Mouse (Mus musculus): ENCODE data around the gene Mtfmt. TPM values are rescaled to one million over a fixed set of nuclear protein-coding genes. Genes with fewer than 3 reads are reported as not detected.

Mtfmt gene
- polyA plus RNA-seq, 1 experiment from 2014 or later, result 21.1 TPM

DNA sequence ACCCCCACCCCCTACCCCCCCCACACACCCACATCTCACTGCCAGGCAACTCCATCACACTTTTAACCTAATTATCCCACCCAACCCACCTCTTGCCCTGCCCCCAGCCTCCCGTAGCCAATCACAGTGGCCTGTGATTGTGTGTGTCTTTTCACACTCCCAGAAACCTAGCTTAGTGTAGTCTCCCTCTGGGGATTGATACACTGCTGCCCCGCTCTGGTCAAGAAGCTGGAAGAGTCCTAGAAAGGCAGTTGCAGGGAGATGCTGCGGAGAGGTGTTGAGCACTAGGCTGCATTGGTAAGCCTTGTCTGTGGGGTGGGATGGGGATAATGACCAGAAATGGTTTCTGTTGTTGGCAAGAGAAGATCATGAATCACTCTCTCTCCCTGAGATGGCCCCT is 17.8 kb upstream of the Mtfmt start:
- no peak overlapping the region for H3K4me2 ChIP-seq (ENCODE audit: low read depth, severe bottlenecking)
- WGBS, result 35% methylated on average over 3 of the region's 3 CpGs
- H3K9ac ChIP-seq (ENCODE audit: low read length), result no peak overlapping the region
- H3K9me3 ChIP-seq (ENCODE audit: control insufficient read depth, low read length), result no peaks in the 10 kb centered on the region
- no peak for DNase-seq (ENCODE audit: low spot score)
- H3K4me1 ChIP-seq (ENCODE audit: control insufficient read depth, insufficient read depth, low read length), result no peaks in the 10 kb centered on the region
- no peak overlapping the region for H3K27ac ChIP-seq (replicated peaks; ENCODE audit: low read depth, low read length)
- no peaks in the 10 kb centered on the region for H3K27me3 ChIP-seq (ENCODE audit: control insufficient read depth, insufficient read depth, low read length)
- ATAC-seq (ENCODE audit: insufficient number of reproducible peaks, low FRiP score, low TSS enrichment, low read depth), result no peak
- H3K36me3 ChIP-seq (ENCODE audit: control insufficient read depth, insufficient read depth, low read length), result no peaks in the 10 kb centered on the region
- H3K4me3 ChIP-seq (ENCODE audit: low read depth, low read length), result no peak overlapping the region

DNA sequence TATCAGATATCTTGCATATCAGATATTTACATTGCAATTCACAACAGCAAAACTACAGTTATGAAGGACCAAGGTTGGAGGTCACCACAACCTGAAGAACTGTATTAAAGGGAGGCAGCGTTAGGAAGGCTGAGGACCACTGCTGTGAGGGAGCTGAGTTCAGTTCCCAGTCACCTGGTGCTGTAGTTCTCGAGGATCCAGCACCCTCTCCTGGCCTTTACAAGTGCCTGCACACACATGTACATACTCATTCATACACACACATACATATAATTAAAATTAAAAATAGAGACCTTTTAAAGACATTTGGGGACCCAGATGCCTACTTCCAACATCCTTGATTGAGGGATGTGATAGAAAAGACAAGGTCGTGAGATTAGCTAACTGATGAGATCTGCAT is 15.9 kb upstream of the Mtfmt start:
- WGBS, result 74% methylated on average over 3 of the region's 3 CpGs
- Histone ChIP-seq H3K4me2 (ENCODE audit: low read depth, severe bottlenecking) (no peak overlapping the region), H3K9me3 (ENCODE audit: control insufficient read depth, low read length) (no peaks in the 10 kb centered on the region), H3K9ac (ENCODE audit: low read length) (no peak overlapping the region), H3K27me3 (ENCODE audit: control insufficient read depth, insufficient read depth, low read length) (no peaks in the 10 kb centered on the region), H3K27ac (replicated peaks; ENCODE audit: low read depth, low read length) (no peak overlapping the region), H3K4me3 (ENCODE audit: low read depth, low read length) (no peak overlapping the region), H3K4me1 (ENCODE audit: control insufficient read depth, insufficient read depth, low read length) (no peaks in the 10 kb centered on the region), H3K36me3 (ENCODE audit: control insufficient read depth, insufficient read depth, low read length) (no peaks in the 10 kb centered on the region)
- DNase-seq (ENCODE audit: low spot score) (no peak), ATAC-seq (ENCODE audit: insufficient number of reproducible peaks, low FRiP score, low TSS enrichment, low read depth) (no peak)

DNA sequence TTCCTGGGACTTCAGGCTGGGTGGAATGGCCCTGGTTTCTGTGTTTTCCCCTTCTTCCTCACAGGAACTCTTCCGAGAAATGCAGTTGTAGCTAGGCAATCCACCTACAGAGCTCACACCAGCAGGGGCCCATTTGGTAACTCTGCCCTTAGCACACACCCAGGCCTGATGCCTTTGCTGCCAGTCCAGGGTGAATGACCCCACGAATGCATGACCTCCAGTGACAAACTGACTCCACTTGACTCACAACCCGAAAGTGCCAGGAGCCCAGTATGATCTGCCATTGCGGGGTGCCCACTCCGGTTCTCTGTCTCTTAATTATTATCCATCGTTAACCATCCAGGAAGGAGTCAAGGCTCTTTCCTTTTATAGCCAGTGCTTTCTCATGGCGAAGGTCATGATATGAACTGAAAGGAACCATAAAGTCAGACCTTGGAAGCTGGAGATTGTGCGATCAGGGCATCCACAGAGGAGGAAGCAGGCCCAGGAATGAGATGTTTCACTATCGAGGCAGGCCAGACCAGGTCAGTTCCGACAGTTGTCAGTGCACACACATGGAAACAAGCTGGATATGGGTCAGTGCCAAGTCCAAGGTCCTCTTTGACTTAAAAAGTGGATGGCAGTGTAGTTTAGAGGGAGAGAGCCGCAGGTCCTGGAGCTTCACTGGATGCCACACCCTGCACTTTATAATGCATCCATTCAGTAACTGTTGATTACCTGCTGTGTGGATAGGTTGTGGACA is 12.7 kb upstream of the Mtfmt start, which contains the start of gene Slc51b:
Slc51b (minus strand) TSS at position 196 of the 742 bp plus-strand sequence.
- Histone ChIP-seq H3K27ac (replicated peaks; ENCODE audit: low read depth, low read length) (no peak within 1 kb of the TSS), H3K36me3 (ENCODE audit: control insufficient read depth, insufficient read depth, low read length) (no peaks in the 10 kb centered on the region), H3K9me3 (ENCODE audit: control insufficient read depth, low read length) (no peaks in the 10 kb centered on the region), H3K27me3 (ENCODE audit: control insufficient read depth, insufficient read depth, low read length) (no peaks in the 10 kb centered on the region), H3K9ac (ENCODE audit: low read length) (no peak within 1 kb of the TSS), H3K4me2 (ENCODE audit: low read depth, severe bottlenecking) (no peak within 1 kb of the TSS), H3K4me3 (ENCODE audit: low read depth, low read length) (no peak within 1 kb of the TSS), H3K4me1 (ENCODE audit: control insufficient read depth, insufficient read depth, low read length) (no peaks in the 10 kb centered on the region)
- no peak for DNase-seq (ENCODE audit: low spot score)
- no peak for ATAC-seq (ENCODE audit: insufficient number of reproducible peaks, low FRiP score, low TSS enrichment, low read depth)
- WGBS, result 76% methylated on average over 11 of the region's 11 CpGs

DNA sequence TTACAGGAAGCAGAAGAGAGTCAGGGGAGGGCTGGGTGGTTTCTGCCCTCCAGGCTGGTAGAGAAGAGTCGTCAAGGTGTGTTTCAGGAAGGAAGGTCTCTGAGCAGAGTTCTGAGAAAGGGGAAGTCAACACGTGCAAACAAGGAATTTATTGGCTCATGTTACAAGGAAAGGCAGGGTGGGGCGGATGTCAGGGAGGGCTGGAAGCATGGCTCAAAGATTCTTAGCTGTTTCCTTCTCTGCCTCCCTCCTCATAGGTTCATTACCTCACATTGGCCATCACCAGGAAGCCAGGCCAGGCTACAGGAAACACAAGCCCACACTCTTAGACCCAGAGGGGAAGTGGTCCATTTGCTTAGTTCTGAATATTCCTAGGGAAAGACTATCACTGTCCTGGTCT is 11.2 kb upstream of the Mtfmt start:
- DNase-seq (ENCODE audit: low spot score), result no peak
- WGBS, result 12% methylated on average over 3 of the region's 3 CpGs
- Histone ChIP-seq H3K4me1 (ENCODE audit: control insufficient read depth, insufficient read depth, low read length) (no peaks in the 10 kb centered on the region), H3K9ac (ENCODE audit: low read length) (no peak overlapping the region), H3K36me3 (ENCODE audit: control insufficient read depth, insufficient read depth, low read length) (no peaks in the 10 kb centered on the region), H3K4me3 (ENCODE audit: low read depth, low read length) (no peak overlapping the region), H3K4me2 (ENCODE audit: low read depth, severe bottlenecking) (no peak overlapping the region), H3K27me3 (ENCODE audit: control insufficient read depth, insufficient read depth, low read length) (no peaks in the 10 kb centered on the region), H3K9me3 (ENCODE audit: control insufficient read depth, low read length) (no peaks in the 10 kb centered on the region), H3K27ac (replicated peaks; ENCODE audit: low read depth, low read length) (no peak overlapping the region)
- ATAC-seq (ENCODE audit: insufficient number of reproducible peaks, low FRiP score, low TSS enrichment, low read depth), result no peak

DNA sequence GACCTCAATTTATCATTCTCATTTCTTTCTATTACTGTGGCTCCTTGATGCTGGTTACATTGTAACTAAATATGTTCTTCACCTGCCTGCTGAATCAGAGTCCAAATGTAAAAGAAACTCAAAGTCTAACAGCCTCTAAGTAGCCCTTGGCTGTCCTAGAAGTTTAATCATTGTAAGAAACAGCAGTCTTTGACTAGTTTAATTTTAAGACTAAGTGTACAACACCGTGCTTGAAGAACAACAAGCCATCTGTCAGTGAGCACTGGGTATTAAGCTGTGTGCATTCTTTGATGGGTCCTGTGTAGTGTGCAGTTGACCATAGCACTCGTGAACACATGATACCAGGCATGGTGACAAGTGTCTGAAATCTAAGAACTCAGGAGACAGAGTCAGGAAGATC is 8.1 kb upstream of the Mtfmt start:
- H3K4me1 ChIP-seq (ENCODE audit: control insufficient read depth, insufficient read depth, low read length), result no peaks in the 10 kb centered on the region
- no peak for ATAC-seq (ENCODE audit: insufficient number of reproducible peaks, low FRiP score, low TSS enrichment, low read depth)

DNA sequence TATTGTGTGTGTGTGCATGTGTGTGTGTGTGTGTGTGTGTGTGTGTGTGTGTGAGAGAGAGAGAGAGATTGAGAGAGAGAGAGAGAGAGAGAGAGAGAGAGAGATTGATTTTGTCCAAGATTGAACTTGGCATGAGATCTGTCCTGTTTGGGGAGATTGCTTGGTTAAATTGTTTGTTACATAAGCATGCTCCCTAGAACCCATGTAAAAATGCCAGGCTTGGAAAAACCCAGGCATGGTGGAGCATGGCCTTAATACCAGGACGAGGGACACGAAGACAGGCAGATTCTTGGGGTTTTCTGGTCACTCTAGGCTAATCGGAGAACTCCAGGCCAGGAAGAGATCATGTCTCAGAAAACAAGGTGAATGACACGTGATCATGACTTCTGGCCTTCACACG is 7.6 kb upstream of the Mtfmt start:
- Histone ChIP-seq H3K9me3 (ENCODE audit: control insufficient read depth, low read length) (no peaks in the 10 kb centered on the region), H3K4me1 (ENCODE audit: control insufficient read depth, insufficient read depth, low read length) (no peaks in the 10 kb centered on the region), H3K27ac (replicated peaks; ENCODE audit: low read depth, low read length) (no peak overlapping the region), H3K27me3 (ENCODE audit: control insufficient read depth, insufficient read depth, low read length) (no peaks in the 10 kb centered on the region), H3K9ac (ENCODE audit: low read length) (no peak overlapping the region), H3K4me2 (ENCODE audit: low read depth, severe bottlenecking) (no peak overlapping the region), H3K36me3 (ENCODE audit: control insufficient read depth, insufficient read depth, low read length) (no peaks in the 10 kb centered on the region), H3K4me3 (ENCODE audit: low read depth, low read length) (no peak overlapping the region)
- no peak for DNase-seq (ENCODE audit: low spot score)
- WGBS, result 93% methylated on average over 5 of the region's 5 CpGs
- no peak for ATAC-seq (ENCODE audit: insufficient number of reproducible peaks, low FRiP score, low TSS enrichment, low read depth)

More for the DNA sequence above, 8.1 kb upstream of the Mtfmt start:
- Histone ChIP-seq H3K36me3 (ENCODE audit: control insufficient read depth, insufficient read depth, low read length) (no peaks in the 10 kb centered on the region), H3K27me3 (ENCODE audit: control insufficient read depth, insufficient read depth, low read length) (no peaks in the 10 kb centered on the region), H3K9me3 (ENCODE audit: control insufficient read depth, low read length) (no peaks in the 10 kb centered on the region), H3K9ac (ENCODE audit: low read length) (no peak overlapping the region), H3K27ac (replicated peaks; ENCODE audit: low read depth, low read length) (no peak overlapping the region), H3K4me2 (ENCODE audit: low read depth, severe bottlenecking) (no peak overlapping the region), H3K4me3 (ENCODE audit: low read depth, low read length) (no peak overlapping the region)
- no peak for DNase-seq (ENCODE audit: low spot score)
- WGBS, result 77% methylated on average over 2 of the region's 2 CpGs

DNA sequence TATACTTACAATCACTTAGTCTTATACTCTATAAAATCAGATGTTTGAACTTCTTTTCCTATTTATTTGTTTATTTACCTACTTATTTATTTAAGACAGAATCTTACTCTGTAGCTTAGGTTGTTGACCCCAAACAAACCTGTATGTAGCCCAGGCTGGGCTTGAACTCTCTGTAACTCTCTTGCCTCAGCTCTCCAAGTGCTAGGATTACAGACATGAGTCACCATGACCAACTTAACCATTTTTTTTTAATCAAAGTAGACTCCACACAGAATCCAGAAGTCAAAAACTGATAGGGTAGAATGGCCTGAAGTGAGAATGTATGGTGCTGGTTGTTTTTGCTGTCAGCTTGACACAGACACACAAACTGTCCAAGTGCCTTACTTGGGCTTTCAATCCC is 5.2 kb upstream of the Mtfmt start:
- H3K4me3 ChIP-seq (ENCODE audit: low read depth, low read length), result no peak overlapping the region
- H3K9me3 ChIP-seq (ENCODE audit: control insufficient read depth, low read length), result no peaks in the 10 kb centered on the region
- no peaks in the 10 kb centered on the region for H3K36me3 ChIP-seq (ENCODE audit: control insufficient read depth, insufficient read depth, low read length)
- no peak overlapping the region for H3K9ac ChIP-seq (ENCODE audit: low read length)
- H3K4me2 ChIP-seq (ENCODE audit: low read depth, severe bottlenecking), result no peak overlapping the region
- no peaks in the 10 kb centered on the region for H3K4me1 ChIP-seq (ENCODE audit: control insufficient read depth, insufficient read depth, low read length)
- H3K27ac ChIP-seq (replicated peaks; ENCODE audit: low read depth, low read length), result no peak overlapping the region
- no peaks in the 10 kb centered on the region for H3K27me3 ChIP-seq (ENCODE audit: control insufficient read depth, insufficient read depth, low read length)
- DNase-seq (ENCODE audit: low spot score) (no peak), ATAC-seq (ENCODE audit: insufficient number of reproducible peaks, low FRiP score, low TSS enrichment, low read depth) (no peak)

DNA sequence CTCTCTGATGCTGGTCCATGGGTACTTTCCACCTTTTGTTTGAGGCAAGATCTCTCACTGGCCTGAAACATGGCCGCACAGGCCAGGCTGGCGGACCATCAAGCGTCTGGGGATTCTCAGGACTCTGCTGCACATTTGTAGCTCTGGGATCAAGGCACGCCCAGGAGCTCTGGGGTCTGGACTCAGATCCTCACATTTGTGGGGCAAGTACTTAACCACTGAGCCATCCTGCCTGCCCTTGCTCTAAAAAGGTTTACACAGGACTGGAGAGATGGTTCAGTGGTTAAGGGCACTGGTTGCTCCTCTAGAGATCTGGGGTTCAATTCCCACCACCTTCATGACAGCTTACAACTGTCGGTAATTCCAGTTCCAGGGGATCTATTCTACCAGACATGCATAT is 4.7 kb upstream of the Mtfmt start:
- Histone ChIP-seq H3K4me2 (ENCODE audit: low read depth, severe bottlenecking) (no peak overlapping the region), H3K9me3 (ENCODE audit: control insufficient read depth, low read length) (no peaks in the 10 kb centered on the region), H3K4me1 (ENCODE audit: control insufficient read depth, insufficient read depth, low read length) (no peaks in the 10 kb centered on the region), H3K9ac (ENCODE audit: low read length) (no peak overlapping the region), H3K4me3 (ENCODE audit: low read depth, low read length) (no peak overlapping the region), H3K27me3 (ENCODE audit: control insufficient read depth, insufficient read depth, low read length) (no peaks in the 10 kb centered on the region), H3K27ac (replicated peaks; ENCODE audit: low read depth, low read length) (no peak overlapping the region), H3K36me3 (ENCODE audit: control insufficient read depth, insufficient read depth, low read length) (no peaks in the 10 kb centered on the region)
- DNase-seq (ENCODE audit: low spot score) (no peak), ATAC-seq (ENCODE audit: insufficient number of reproducible peaks, low FRiP score, low TSS enrichment, low read depth) (no peak)
- 88% methylated on average over 5 of the region's 5 CpGs for WGBS

DNA sequence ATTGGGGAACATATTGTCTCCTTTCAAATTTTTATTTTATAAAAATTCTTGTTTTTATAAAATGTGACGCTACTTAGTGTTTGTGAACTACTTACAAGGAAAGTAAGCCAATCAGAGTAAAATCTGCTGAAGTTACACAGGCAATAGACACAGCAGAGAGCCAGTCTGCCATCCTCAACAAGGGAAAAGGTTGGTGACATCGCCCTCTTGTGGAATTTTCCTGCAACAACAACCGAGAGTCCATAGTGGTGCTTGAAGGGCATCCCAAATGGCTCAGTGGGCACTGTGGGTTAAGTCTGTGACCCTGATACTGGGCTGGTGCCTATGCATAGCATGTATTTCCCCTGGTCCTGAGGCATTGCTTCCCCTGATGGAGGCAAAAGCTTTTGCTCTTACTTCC is 3.3 kb upstream of the Mtfmt start:
- no peak for ATAC-seq (ENCODE audit: insufficient number of reproducible peaks, low FRiP score, low TSS enrichment, low read depth)

More for the DNA sequence above, 3.3 kb upstream of the Mtfmt start:
- under 1% methylated on average over 3 of the region's 3 CpGs for WGBS
- no peaks in the 10 kb centered on the region for H3K27me3 ChIP-seq (ENCODE audit: control insufficient read depth, insufficient read depth, low read length)
- H3K9ac ChIP-seq (ENCODE audit: low read length), result no peak overlapping the region
- H3K4me1 ChIP-seq (ENCODE audit: control insufficient read depth, insufficient read depth, low read length), result 0 out of 2 replicates have a peak, but pooled peaks cover 2% of the 10 kb centered on the region
- DNase-seq (ENCODE audit: low spot score), result peak; percentile 88
- H3K27ac ChIP-seq (replicated peaks; ENCODE audit: low read depth, low read length), result no peak overlapping the region
- H3K36me3 ChIP-seq (ENCODE audit: control insufficient read depth, insufficient read depth, low read length), result no peaks in the 10 kb centered on the region
- H3K4me2 ChIP-seq (ENCODE audit: low read depth, severe bottlenecking), result no peak overlapping the region
- no peaks in the 10 kb centered on the region for H3K9me3 ChIP-seq (ENCODE audit: control insufficient read depth, low read length)
- no peak overlapping the region for H3K4me3 ChIP-seq (ENCODE audit: low read depth, low read length)

All from limb, embryonic 11.5 days (tissue).